Mouse (Mus musculus) embryonic facial prominence, embryonic 14.5 days (tissue): Measurements from ENCODE around the gene Evi2b. TPM values are rescaled to one million over a fixed set of nuclear protein-coding genes. Genes with fewer than 3 reads are reported as not detected.

Experiments
- ATAC-seq: fragments of 200-750 bp; cut with Nextera tagmentation; 2 replicates; pipeline ENCODE4 v1.8.0; 2017; ENCODE audit warnings: low read depth, moderate number of reproducible peaks, moderate TSS enrichment
- DNase-seq: peaks from one replicate; pipeline ENCODE4 v3.0.0-alpha.2; 2015; ENCODE audit warnings: low spot score
- H3K27ac ChIP-seq: fragments of 300-500 bp; sonication (generic); replicated peaks from 2 replicates; pipeline ENCODE4 v1.5.1; 2014; ENCODE audit warnings: low read depth, mild to moderate bottlenecking, low read length, moderate library complexity
- H3K27me3 ChIP-seq: fragments of 300-500 bp; sonication (generic); replicated peaks from 2 replicates; pipeline ENCODE4 v1.6.1; 2014; ENCODE audit warnings: low read length; ENCODE audit not compliant: control insufficient read depth, insufficient read depth
- H3K36me3 ChIP-seq: fragments of 300-500 bp; sonication (generic); 2 replicates; pipeline ENCODE4 v1.6.1; 2014; ENCODE audit warnings: low read length, mixed read lengths; ENCODE audit not compliant: control insufficient read depth, insufficient read depth
- H3K4me1 ChIP-seq: fragments of 300-500 bp; sonication (generic); 2 replicates; pipeline ENCODE4 v1.6.1; 2014; ENCODE audit warnings: antibody characterized with exemption, low read length; ENCODE audit not compliant: control insufficient read depth, insufficient read depth
- H3K4me2 ChIP-seq: fragments of 300-500 bp; sonication (generic); 2 replicates; pipeline ENCODE4 v1.6.1; 2014; ENCODE audit warnings: low read depth, mild to moderate bottlenecking, low read length, moderate library complexity, mixed read lengths
- H3K4me3 ChIP-seq: fragments of 300-500 bp; sonication (generic); 2 replicates; pipeline ENCODE4 v1.5.1; 2014; ENCODE audit warnings: low read depth, mild to moderate bottlenecking, low read length
- H3K9ac ChIP-seq: fragments of 300-500 bp; sonication (generic); 2 replicates; pipeline ENCODE4 v1.6.1; 2014; ENCODE audit warnings: low read depth, mild to moderate bottlenecking, low read length, moderate library complexity, mixed read lengths
- H3K9me3 ChIP-seq: fragments of 300-500 bp; sonication (generic); 2 replicates; pipeline ENCODE4 v1.6.1; 2016; ENCODE audit warnings: low read length; ENCODE audit not compliant: control insufficient read depth
- WGBS: fragments of 180-500 bp; shearing (Covaris S2); extraction: QIAGEN DNeasy Blood & Tissue Kit; methylation state at CpG from one replicate; pipeline ENCODE4 v1.1.7; 2014; 5-methylcytosine and 5-hydroxymethylcytosine counted together
- polyA plus RNA-seq: library from polyadenylated mRNA; unstranded; fragments of >200 nt; fragmentation: Nextera tagmentation; extraction: Ambion mirVana; gene quantifications from 2 replicates; pipeline ENCODE4 v1.2.1, GENCODE M21; 2014

Evi2b gene
- polyA plus RNA-seq: 2.8 and 3.2 TPM in 2 replicates

DNA sequence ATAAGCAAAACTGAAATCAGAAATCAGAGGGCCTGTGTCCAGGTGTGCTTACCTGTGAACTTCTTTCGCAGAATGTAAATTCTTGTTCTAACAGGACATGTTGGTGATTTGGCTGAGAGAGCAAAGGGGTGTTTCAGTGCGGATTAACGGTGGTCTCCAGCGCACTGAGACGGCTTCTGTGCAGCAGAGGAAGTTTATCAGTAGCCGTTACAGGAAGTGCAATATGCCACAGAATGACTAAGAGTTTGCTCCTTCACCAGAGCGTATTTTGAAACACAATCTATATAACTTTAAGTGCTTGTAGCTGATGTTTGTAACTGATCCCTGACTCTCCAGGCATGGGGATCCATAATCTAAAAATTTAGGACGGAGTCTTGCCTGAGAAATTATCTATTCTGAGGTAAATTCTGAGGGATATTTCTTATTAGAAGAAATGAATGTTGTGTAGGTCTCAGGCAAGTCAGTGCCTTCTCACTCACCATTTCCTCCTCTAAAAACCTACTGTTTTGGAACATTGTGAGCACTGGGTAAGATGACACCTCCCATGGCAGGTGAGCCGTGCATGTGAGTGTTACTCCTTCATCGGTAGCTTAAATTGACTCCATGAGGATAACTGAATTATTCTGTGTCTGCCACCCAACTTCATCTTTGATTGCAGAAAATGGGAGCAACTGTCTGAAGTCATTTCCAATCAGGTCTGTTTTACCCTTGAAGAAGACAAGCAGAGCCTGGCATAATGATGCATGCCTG, at the start of gene Evi2b:
Gene Evi2b (minus strand): TSS at position 203 of the 750 bp plus-strand sequence.
- ATAC-seq (no peak), DNase-seq (no peak)
- Histone ChIP-seq H3K4me3 (no peak within 1 kb of the TSS), H3K27ac (no peak within 1 kb of the TSS; the same call in 1 of the 2 replicates), H3K27me3 (no peaks in the 10 kb centered on the region), H3K4me1 (no peaks in the 10 kb centered on the region), H3K4me2 (no peak within 1 kb of the TSS), H3K9ac (no peak within 1 kb of the TSS), H3K36me3 (peaks cover 16% of the 10 kb centered on the region; the same call in 1 of the 2 replicates), H3K9me3 (no peaks in the 10 kb centered on the region)
- WGBS: 73% methylated on average over 10 of the region's 10 CpGs

DNA sequence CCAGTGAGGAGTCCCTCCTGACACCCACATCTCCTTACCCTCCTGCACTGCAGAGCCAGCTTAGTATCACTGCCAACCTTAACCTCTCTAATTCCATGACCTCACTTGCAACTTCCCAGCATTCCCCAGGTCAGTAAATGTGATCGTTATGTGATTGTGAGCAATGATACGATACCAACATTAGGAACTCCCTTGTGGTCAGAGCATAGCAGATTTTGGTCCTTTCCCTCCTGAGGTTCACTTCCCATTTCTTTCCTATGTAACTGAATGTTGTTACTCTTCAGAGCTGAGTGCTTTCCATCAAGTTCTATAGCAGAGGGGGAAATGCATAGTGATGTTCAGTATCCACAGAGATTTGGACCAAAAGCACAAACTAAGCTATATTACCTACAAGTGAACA, 46.8 kb upstream of the Evi2b start:
- DNase-seq: no peak
- H3K36me3 ChIP-seq: peaks cover 95% of the 10 kb centered on the region
- WGBS: 83% methylated on average over 2 of the region's 2 CpGs
- H3K4me3 ChIP-seq: no peak overlapping the region
- no peak overlapping the region for H3K4me2 ChIP-seq
- ATAC-seq: no peak
- no peaks in the 10 kb centered on the region for H3K4me1 ChIP-seq
- H3K27ac ChIP-seq: no peak overlapping the region
- no peak overlapping the region for H3K9ac ChIP-seq
- H3K9me3 ChIP-seq: no peaks in the 10 kb centered on the region
- no peaks in the 10 kb centered on the region for H3K27me3 ChIP-seq

DNA sequence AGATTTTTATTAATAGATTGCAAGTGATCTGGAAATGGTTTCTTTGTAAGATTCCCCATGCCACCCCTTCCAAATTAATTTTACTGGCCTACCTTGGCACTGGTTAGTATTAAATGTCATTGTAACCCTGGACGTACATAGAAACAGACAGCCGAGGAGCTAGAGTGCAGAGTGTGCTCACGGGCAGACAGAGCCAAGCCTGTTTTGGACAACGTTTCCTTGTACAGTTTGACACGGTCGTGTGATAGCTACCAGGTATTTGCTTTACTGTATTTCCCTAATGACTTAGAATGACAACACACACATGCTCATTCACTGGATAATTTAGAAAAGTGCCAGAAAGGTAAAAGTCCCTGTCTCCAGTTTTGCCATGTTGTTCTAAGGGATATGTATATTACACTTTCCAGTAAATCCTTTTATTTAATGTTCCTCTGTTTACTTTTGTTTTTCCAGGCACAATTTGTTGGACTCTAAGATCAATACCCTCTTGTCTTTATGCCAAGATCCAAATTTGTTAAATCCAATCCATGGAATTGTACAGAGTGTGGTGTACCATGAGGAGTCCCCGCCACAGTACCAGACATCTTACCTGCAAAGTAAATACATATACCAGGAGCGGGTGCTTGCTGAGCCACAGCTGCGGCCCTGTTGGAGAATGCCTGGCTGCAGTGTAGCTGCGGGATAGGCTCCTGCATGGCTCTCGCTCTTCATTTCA, 44.8 kb upstream of the Evi2b start:
- Histone ChIP-seq H3K27ac (no peak overlapping the region), H3K9me3 (no peaks in the 10 kb centered on the region), H3K4me3 (no peak overlapping the region), H3K27me3 (no peaks in the 10 kb centered on the region), H3K4me2 (no peak overlapping the region), H3K9ac (no peak overlapping the region), H3K36me3 (peaks cover 85% of the 10 kb centered on the region), H3K4me1 (no peaks in the 10 kb centered on the region)
- ATAC-seq: no peak
- 84% methylated on average over 11 of the region's 11 CpGs for WGBS
- DNase-seq: no peak

DNA sequence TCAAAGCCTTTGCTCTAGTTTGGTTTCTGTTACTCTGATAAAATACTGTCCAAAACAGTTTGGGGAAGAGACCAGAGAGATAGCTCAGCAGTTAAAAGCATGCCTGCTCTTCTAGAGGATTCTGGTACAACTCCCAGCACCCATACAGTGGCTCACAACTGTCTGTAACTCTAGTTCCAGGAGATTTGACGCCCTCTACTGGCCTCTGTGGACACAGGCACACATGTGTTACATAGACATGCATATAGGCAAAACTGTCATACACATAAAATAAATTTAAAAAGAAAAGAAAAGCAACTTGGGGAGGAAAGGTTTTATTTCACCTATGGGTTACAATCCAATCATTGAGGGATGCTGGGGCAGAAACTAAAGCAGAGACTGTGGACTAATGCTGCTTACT, 43.4 kb upstream of the Evi2b start:
- Histone ChIP-seq H3K9me3 (no peaks in the 10 kb centered on the region), H3K4me2 (no peak overlapping the region), H3K27me3 (no peaks in the 10 kb centered on the region), H3K4me3 (no peak overlapping the region), H3K9ac (no peak overlapping the region), H3K4me1 (no peaks in the 10 kb centered on the region), H3K36me3 (peaks cover 84% of the 10 kb centered on the region), H3K27ac (no peak overlapping the region)
- ATAC-seq (no peak), DNase-seq (no peak)
- 56% methylated on average over 1 of the region's 1 CpGs for WGBS

DNA sequence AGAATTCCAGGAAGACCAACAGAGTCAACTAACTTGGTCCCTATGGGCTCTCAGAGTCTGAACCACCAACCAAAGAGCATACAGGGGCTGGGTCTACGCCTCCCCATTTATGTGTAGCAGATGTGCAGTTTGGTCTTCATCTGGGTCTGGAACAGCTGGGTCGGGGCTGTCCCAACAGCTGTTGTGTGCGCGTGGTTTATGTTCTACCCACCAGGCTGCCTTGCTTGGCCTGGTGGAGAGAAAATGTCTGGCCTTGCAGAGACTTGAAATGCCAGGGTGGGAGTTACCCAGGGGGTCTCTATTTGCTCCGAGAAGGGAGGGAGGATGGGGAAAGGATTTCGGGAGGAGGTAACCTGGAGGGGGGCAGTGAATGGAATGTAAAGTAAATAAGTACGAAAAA, 39.9 kb upstream of the Evi2b start:
- WGBS: 77% methylated on average over 7 of the region's 7 CpGs
- H3K9me3 ChIP-seq: no peaks in the 10 kb centered on the region
- ATAC-seq (no peak), DNase-seq (no peak)
- no peak overlapping the region for H3K4me2 ChIP-seq
- H3K27me3 ChIP-seq: no peaks in the 10 kb centered on the region
- H3K36me3 ChIP-seq: peaks cover 83% of the 10 kb centered on the region
- no peak overlapping the region for H3K9ac ChIP-seq
- no peak overlapping the region for H3K4me3 ChIP-seq
- no peaks in the 10 kb centered on the region for H3K4me1 ChIP-seq
- H3K27ac ChIP-seq: no peak overlapping the region

DNA sequence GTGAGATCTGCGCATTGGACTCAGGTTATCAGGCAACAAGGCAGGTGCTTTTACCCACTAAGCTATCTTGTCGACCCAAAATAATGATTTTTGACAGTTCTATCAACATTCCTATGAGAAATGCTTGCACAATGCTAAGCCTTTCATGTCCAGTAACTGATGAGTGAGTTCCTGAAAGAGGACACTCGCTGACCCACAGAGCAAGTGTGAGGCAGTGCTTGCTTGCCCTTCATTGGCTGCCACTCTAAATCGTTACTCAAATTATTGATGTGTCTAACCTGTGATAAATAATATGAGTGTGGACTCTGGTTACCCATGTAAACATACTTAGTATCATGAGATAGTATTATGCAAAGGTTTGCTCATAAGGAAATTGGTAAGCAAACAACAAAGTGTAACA, 37.0 kb upstream of the Evi2b start:
- Histone ChIP-seq H3K9me3 (no peaks in the 10 kb centered on the region), H3K27me3 (no peaks in the 10 kb centered on the region), H3K4me3 (no peak overlapping the region), H3K36me3 (peaks cover 81% of the 10 kb centered on the region), H3K4me1 (no peaks in the 10 kb centered on the region), H3K27ac (no peak overlapping the region), H3K4me2 (no peak overlapping the region), H3K9ac (no peak overlapping the region)
- WGBS: 91% methylated on average over 4 of the region's 4 CpGs
- ATAC-seq (no peak), DNase-seq (no peak)

DNA sequence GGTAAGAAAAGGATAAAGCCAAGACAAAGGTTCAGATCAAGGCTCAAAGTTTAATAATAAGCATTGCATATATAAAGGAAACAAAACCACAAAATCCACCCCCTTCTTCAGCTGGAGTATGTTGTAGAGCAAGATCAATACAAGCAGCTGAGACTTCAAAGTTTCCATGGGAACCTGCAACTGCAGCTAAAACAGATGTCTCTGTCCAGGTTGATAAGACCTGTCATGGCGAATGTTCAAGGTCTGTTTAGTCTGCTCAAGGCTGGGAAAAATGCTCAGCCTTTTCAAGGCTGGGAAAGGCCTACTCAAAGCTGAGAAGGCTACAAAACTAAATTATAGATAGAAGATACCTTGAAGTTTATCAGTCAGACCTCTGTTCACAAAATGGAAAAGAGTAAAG, 29.1 kb upstream of the Evi2b start:
- Histone ChIP-seq H3K4me2 (no peak overlapping the region), H3K4me1 (no peaks in the 10 kb centered on the region), H3K36me3 (peaks cover 91% of the 10 kb centered on the region), H3K27ac (no peak overlapping the region), H3K4me3 (no peak overlapping the region), H3K9me3 (no peaks in the 10 kb centered on the region), H3K9ac (no peak overlapping the region; the same call in 1 of the 2 replicates), H3K27me3 (no peaks in the 10 kb centered on the region)
- ATAC-seq (no peak), DNase-seq (no peak)
- 70% methylated on average over 1 of the region's 1 CpGs for WGBS

DNA sequence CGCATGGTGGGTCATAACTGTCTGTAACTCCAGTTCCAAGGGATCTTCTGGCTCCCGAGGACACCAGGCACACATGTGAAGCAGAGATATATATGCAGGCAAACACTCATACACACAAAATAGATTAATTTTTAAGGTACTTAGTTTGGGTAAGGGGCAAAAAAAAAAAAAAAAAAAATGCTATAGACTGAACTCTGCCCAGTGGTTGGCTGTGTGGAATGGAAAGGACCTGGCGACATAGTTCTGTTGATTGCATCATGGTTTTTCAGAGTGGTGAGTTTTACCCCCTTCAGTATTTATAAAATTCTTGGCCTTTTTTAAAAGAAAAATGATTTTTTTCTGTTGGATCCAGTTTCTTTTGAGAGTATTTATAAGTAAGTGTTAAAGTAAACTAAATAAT, 12.7 kb upstream of the Evi2b start:
- 93% methylated on average over 3 of the region's 3 CpGs for WGBS
- Histone ChIP-seq H3K4me2 (no peak overlapping the region), H3K9me3 (no peaks in the 10 kb centered on the region), H3K27ac (no peak overlapping the region), H3K4me1 (peaks cover 10% of the 10 kb centered on the region), H3K36me3 (peaks cover 52% of the 10 kb centered on the region), H3K27me3 (no peaks in the 10 kb centered on the region), H3K9ac (no peak overlapping the region), H3K4me3 (no peak overlapping the region)
- ATAC-seq: no peak
- DNase-seq: no peak
